Mouse (Mus musculus): Measurements from ENCODE around the gene Axin2.
"Not testable (repeated sequence)": the region's sequence is repeated elsewhere in the genome, so short reads cannot be mapped to it uniquely, and the experiment has no call there.

The Axin2 gene

DNA sequence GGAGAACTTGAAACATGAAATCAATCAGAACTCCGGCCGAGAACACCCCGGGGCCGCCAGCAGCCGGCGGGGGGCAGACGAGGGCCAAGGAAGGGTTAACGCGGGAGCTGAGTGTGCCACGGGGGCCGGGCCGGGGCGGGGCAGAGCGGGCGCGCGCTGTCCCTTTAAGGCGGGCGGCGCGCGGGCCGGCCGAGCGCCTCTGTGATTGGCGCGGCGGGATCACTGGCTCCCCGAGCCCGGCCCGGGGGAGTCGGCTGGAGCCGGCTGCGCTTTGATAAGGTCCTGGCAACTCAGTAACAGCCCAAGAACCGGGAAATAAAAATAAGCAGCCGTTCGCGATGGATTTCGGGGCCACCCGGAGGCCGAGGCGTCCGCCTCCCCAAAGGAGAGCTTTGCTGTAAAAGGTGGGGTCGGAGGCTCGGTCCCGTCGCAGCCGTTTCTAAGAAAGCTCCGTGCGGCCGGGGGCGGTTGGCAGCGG is at the start of gene Axin2:
TSS of gene Axin2 (plus strand) at position 192 of the 478 bp plus-strand sequence.
- DNase-seq, result peak; percentile 87

DNA sequence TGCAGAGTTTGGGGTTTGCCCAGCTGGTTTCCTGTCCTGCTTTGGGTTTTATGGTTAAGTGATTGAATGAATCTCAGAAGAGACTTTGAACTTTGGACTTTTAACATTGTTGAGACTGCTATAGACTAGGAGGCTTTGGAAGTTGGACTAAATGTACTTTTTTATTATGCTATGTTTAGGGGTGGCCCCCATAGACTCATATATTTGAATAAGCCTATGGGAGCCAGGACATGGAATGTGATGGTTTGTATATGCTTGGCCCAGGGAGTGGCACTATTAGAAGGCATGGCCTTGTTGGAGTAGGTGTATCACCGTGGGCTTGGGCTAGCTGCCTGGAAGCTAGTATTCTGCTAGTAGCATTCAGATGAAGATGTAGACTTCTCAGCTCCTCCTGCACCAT is 48.9 kb upstream of the Axin2 start:
- DNase-seq, result not testable (repeated sequence)

DNA sequence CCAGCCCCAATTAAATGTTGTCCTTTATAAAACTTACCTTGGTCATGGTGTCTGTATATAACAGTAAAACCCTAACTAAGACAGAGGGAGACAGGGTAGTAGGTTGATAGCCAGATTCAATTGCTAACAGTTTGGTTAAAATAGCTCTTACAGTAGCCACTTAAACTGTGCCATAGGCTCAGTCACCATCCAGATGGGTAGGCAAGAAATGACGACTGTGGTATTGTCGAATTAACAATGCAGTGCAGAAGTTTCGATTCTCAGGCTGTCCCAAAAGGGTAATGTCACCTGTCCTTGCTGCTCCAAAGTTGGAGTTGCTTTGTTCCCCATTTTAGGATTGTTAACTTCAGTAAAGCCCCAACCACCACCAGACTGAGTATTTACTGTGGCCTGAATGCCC is 48.4 kb upstream of the Axin2 start:
- DNase-seq, result no peak

DNA sequence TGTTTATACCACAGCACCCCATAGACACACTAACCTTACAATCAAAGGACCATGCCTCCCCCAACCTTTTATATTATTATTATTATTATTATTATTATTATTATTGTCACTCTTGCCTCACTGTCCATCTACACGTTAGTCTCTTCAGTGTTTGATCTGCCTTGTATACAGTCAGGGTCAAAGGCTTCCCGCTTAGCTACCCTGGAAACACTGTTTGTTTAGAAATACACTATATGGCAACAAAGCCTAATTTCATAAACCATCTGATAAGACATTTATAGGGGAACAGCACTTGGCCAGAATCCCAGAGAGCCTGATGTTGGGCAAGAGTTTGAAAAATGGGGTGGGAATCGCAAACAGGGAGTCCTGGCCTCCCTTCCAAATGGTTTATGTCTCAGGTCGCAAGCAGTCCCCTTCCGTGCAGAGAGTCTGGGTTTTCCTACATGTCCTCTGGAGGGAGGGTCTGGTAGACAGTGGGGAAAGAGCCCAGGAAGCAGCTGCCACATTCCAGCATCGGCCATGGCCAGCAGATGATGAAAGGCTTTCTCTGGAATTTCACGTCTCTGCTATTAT is 43.4 kb upstream of the Axin2 start:
- DNase-seq, result no peak

DNA sequence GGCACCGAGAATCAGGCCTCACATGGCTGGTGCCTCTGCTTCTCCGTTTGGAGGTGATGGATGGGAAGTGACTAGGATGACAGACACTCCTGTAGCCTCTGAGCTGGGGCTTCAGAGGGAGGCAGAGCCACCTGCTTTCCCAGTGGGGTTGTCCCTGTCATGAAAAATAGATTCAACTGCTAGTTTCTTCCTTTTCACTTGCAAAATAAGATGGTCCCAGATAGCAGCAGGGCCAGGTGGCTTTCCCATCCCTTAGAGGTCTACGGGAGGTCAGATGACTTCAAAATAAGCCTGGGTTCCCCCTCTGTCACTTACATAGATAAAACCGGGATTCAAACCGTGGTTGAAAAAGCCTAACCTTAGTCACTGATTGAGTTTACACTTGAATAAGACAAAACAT is 42.6 kb upstream of the Axin2 start:
- no peak for DNase-seq

DNA sequence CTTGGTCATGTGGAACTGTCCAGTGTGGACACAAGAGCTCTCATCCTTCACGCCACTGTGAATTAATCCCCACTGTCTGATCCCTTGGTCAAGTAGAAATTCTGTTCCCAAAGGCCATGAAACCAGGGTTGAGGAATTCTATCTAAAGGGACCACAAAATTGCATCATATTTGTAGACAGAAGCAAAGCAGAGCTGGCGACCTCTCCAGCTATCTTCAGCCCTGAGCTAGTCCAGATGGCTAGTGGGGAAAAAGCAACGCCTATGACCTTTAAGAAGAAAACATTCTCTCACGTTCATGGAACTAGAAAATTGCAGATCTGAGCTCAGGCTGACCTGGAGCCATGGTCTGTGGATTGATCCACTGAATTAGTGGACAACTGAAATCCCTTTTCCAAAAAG is 39.6 kb upstream of the Axin2 start:
- DNase-seq, result no peak

DNA sequence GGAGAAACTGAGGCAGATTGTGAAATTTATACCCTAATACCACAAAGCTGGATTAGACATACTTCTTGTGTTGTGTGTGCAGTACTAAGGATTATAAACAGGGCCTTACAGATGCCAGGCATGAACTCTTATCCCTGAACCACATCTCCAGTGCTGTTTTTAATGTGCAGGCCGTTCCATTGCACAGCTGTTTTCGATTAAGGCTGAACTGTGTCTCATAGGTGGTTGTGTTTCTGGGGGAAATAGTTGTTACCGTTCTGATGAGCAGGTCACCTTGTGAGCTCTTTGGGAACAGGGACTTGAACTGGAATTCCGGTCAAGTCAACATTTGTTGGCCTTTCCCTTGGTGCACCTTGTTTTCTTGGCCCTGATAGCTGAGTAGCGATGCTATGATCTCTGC is 38.5 kb upstream of the Axin2 start:
- no peak for DNase-seq

DNA sequence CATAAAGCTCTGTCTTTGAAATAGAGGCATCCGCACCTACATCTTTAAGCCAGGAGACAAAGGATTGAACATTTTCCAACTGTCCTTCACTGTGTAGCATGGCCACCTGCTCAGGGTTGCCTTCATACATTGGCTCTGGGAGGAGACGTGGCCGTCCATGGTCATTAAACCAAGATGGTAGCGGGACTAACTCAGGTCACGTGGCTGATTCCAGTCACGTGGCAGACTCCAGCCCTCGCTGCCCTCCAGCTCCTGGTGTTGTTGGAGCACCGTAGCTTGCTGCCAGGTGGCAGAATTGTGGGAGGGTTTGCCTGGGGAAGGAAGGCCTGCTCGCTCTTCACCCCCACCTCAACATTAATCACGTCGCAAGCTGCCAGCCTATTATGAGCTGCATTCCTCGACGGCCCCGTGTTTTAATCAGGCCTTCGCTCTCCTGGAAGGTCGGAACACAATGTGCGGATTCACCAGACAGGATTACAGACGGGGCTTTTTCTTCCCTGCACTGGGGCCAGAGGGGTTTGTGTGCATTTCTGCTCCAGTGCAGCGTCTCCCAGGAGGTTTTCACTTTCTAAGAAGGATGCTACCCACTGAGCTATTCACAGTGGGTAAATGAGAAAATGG is 34.8 kb upstream of the Axin2 start:
- DNase-seq, result no peak

DNA sequence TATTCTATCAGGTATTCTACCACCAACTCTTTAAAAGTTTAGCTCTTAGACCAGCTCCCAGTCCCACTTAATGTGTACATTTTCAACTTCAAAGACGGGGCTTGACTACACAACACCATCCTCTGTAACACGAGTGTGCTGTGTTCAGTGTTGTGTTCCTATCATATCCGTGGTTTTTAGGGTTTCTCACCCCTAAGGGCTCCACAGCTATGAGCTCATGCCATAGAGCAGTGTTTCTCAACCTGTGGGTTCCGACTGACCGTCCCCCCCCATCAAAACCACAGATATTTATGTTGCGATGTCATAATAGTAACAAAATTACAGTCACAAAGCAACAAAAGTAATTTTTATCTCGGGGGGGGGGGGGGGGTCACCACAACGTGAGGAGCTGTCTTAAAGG is 34.1 kb upstream of the Axin2 start:
- no peak for DNase-seq

DNA sequence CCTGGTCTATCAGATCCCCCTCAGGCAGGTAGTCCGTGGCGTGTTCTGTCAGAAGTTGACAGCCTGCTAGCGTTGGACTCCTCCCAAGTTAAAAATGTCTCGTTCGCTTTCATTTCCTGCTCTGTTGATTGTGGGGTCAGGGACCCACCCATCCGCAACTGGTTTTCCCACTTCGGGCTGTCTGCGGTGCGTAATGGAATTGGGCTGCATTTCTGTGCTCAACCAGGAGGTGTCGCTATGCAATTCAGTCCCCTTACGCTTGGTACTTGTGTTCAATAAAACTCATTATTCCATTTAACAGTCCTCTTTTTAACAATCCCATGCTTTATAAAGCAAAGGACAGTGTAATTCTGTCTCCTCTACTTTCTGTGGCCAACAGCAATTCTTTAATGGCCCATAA is 31.0 kb upstream of the Axin2 start:
- DNase-seq, result peak in 1 of 2 experiments; percentile 6

DNA sequence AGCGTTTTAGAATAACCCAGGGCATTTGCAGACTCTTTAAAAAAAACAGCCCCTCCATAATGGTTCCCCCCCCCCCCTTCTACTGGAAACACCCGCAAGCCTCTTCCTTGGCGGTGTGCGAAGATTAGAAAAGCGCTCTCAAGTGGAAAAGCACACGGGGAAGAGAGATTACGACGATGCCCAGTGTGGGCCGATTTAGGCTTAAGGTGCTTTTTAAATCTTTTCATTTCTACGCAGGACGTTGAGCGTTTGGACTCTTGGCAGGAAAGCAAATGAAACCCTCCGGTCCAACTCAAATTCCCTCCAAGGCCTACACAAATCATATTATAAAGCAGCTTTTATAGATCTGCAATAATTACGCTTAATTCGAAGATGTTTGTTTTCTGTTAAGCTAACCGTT is 29.6 kb upstream of the Axin2 start:
- no peak for DNase-seq

DNA sequence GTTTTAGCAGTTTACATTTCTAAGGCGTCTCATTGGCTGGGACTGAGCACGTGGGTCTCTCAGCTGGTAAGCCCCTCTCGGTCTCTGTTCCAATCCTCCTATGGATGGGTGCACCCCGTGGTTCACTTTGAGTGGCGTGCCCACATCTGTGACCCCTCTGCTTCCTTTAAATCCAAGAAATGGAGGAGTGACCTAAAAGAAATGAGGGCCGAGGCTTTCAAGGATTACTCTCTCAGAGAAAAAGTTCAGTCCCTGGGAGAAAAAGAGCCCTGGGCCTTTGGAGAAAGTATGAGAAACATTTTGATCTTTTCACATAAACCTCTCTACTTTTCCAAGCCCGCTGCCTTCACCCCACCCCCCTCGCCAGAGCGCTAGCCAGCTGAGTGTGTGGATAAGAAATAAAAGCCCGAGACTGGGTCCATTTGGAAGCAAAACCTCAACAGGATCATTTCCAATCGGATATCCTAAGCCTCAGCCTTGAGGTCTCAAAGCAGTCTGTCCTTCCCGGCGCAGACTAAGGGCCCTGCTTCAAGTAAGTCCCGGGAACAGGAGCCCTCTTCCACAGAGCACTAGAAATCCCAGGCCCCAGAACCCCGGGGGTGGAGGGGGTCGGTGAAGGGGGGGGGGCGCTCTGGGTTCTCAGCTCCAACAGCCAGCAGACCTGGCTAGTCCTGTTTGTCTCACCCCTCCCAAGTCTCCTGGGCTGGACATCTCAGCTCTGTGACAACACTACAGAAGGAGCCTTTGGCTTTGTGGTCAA is 28.9 kb upstream of the Axin2 start:
- DNase-seq, result no peak

DNA sequence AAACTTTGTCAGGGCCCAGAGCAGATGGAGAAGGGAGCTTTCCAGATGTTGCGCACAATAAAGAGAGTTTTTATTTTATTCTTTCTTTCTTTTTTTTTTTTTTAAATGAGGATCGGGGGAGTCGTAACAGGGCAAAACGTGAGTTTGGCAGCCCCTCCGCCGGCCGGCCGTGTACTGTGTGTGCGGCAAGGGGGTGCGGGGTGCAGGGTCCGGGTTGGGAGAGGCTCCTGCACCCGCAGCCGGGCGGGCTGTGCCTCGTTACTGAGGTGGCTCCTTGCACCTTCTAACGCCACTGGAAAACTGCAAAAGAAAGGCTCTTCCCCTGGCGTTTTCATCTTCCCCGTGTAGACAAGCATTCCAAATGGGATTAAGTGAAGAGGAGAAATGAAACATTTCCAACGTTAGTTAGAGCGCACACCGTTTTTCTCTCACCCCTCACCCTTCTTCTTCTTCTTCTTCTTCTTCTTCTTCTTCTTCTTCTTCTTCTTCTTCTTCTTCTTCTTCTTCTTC is 28.2 kb upstream of the Axin2 start:
- DNase-seq, result no peak

DNA sequence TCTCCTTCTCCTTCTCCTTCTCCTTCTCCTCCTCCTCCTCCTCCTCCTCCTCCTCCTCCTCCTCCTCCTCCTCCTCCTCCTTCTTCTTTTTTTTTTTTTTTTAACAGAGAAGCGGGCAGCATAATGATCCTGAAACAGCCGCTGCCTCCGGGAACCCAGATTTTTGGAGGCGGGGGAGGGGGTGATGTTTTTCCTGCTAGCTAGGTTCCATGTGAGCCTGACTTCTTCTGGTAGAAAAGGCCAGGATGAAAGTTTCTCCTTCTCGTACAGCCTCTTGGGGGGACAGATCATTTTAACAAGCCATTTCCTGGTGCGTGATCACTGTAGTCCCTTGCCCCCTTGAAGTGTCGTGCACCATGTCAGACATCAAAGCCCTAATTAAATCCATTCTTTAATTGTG is 27.7 kb upstream of the Axin2 start:
- no peak for DNase-seq

DNA sequence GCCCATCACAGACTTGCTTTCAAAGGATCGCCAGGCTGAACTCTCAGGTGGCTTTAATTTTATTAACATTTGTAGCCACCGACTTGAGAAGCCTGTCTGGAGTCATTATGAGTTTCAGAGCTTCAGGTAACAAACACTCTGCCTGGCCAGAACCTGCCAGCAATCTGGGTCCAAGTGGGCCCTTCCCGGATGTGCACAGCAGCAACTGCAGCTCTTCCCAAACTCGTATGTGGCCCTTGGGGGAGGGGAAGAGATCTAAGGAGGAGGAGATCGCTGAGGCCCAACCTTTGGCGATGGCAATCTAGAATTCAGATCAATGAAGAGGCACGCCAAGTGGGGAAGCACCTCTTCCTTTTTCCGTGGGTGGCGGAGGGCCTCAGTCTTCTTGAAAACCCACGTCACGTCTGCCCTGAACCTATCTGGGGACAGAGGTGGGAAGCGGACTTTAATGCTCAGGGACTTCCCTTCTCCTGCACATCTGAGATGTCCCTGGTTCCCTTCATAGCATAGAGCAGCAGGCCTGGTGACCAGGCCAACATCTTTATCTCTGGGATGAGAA is 26.8 kb upstream of the Axin2 start:
- DNase-seq, result no peak

DNA sequence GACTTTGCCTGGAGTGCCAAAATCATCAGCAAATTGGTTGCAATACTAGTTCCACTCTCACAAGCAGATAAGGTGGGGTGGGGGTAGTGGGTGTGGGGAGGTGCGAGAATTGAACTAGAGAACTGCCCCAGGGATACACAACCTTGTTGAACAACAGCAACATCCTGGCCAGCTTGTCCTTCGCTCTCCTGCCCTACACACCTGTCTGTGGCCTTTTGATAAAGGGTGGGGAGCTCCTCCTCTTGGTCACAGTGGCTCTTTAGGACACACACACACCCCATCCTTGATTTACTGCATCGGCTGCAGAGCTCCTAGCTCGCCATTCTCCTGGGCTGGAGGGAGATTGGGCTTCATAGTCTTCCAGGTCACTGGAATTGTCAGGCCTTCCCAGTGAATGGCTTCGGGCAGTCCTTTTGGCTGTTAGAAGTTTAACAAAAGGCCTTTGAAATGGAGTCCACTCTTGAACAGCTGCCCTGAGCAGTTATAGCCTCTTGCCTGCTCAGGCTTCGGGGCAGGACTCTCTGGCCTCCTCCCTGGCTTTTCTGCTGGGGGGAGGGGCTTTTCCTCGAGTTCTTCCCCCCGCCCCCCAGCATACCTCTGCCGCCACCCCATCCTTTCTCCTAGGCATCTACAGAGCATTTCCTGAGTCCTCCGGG is 26.2 kb upstream of the Axin2 start:
- DNase-seq, result no peak

DNA sequence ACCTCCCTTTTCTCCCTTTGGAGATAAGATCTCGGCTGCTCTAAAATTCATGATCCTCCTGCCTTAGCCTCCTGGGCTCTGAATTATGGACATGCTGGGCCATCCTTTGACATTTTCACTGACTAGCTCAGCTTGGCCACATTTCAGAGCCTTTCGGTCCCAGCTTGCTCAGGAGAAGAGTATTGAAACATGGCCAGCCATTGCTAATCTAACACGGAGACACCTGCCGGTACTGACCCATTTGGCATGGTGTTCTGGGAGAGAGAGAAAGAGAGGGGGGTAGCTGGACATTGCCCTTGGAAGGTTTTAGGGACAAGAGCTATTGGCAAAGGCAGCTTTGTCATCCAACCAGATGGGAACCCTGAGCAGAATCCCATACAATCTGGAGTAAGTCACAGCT is 23.1 kb upstream of the Axin2 start:
- DNase-seq, result no peak

DNA sequence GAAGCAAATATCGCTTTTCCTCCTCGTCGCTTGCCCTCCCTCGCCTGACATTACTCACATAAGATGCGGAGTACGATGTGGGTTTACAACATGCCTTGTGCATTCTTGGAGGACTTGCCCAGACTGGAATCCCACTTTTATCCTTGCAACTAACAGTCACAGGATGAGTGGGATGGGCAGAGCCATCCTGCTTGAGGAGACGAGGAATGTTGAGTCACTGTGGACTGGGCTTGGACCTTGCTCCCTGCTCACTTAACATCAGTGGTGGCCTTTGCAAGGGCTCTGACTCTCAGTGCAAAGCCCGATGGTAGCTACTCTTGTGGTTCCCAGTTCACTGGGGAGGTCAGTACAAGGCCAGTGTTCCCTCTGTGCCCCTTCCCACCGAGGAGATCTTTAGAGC is 22.1 kb upstream of the Axin2 start:
- DNase-seq, result no peak

DNA sequence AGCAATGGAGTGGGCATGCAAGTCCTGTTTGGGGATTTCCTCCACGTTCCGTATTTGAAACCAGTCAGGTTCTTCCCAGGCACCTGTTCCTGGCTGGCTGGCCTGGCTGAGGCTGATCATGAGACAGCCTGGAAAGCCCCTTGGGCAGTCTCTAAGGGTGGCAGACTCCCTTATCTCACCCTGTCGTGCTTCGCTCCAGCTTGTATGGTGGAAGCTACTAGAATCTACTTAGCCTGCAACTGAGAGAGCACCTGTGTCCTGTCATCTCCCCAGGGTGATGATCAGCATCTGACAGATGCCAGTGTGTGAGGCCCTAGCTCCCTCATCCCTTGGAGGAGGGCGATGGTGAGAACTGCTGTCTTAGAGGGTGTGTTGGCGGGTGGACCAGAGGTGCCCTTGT is 21.7 kb upstream of the Axin2 start:
- no peak for DNase-seq

DNA sequence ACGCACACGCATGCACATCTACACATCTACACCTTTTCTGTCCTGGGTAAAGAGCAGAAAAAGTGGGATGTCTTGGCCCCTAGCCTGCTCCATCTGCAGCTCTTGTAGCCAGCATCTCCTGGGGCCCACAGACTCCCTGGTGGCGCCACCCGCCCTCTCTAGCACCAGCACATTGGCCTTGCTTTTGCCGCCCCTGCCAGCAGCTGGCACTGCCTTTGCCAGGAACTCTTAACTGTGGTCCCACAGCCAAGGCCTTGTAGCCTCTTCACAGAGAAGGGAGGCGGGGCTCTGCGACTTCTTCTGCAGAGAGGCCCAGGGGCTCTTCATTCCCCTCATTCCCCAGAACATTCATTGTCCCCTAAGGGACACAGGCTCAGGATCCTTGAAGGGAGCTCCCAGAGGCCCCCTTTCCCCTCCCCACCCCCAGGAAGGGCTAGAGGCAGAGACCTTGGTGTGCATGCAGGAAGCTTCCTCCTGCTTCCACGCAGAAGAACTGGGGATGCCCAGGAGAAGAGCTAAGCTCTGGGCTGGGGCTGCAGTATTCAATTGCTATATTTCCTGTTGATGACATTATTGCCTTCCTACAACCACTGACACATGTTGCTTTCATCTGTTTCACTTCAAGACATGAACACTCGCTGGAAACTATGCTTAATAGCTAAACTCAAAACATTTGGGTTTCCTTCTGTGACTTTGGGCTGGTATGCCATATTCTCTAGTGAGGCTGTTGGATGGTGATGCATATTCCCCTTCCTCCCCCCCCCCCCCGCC is 19.2 kb upstream of the Axin2 start:
- no peak for DNase-seq

DNA sequence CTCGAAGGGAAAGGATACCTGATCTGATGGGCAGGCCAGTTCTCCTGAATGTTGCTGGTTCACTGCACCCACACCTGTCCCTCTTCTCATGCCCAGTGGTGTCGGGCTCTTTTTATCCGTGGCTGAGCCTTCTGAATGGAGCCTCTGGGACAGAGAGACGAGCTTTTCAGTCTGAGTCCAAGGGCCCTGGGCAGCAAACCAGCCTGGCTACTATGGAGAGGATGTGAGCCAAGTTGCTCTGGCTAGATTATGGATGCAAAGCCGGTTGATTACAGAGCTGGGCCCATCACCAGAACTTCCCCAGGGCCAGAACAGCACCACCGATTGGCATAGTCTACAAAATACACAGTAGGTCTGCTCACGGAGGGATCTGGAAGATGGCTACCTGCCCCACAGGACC is 18.5 kb upstream of the Axin2 start:
- no peak for DNase-seq

DNA sequence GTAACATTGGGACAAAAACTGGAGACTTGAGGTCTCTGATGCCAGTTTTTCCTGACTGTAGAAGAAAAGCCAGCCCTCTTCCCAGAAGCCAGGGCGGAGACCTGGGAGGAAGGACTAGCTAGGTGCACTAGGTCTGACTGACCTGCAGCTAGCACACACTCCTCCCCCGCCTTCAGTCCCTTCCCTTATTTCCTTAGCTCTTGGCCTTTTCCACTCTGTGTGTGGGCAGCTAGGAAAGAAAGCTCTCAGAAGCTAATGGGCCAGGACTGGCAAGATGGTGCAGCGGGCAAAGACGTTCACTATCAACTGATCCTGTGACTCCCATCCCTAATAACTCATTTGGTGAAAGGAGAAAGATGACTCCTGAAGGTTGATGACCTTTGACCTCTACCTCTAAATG is 17.8 kb upstream of the Axin2 start:
- DNase-seq, result no peak

All from kidney, adult 8-10 months (tissue).